Mouse (Mus musculus) lung, postnatal 0 days (tissue): ENCODE data around the gene Slc24a3. TPM values are rescaled to one million over a fixed set of nuclear protein-coding genes. Genes with fewer than 3 reads are reported as not detected.
A peak's percentile ranks its signal among the peaks of the same experiment; 100 is the strongest.

Experiments used
- ATAC-seq: fragments of 200-750 bp; cut with Nextera tagmentation; 2 replicates; pipeline ENCODE4 v1.8.0; 2017; ENCODE audit warnings: moderate library complexity
- DNase-seq: peaks from one replicate; pipeline ENCODE4 v3.0.0-alpha.2; 2016; ENCODE audit warnings: low spot score
- H3K27ac ChIP-seq: fragments of 300-500 bp; sonication (generic); 2 replicates; pipeline ENCODE4 v1.5.1; 2014; ENCODE audit warnings: antibody characterized with exemption, mild to moderate bottlenecking, low read length, mixed read lengths
- H3K27me3 ChIP-seq: fragments of 300-500 bp; sonication (generic); replicated peaks from 2 replicates; pipeline ENCODE4 v1.6.1; 2014; ENCODE audit warnings: low read length, mixed read lengths; ENCODE audit not compliant: insufficient read depth
- H3K36me3 ChIP-seq: fragments of 300-500 bp; sonication (generic); 2 replicates; pipeline ENCODE4 v1.6.1; 2014; ENCODE audit warnings: low read length, mixed read lengths; ENCODE audit not compliant: insufficient read depth
- H3K4me1 ChIP-seq: fragments of 300-500 bp; sonication (generic); 2 replicates; pipeline ENCODE4 v1.6.1; 2014; ENCODE audit warnings: antibody characterized with exemption, low read depth, low read length, mixed read lengths; ENCODE audit not compliant: insufficient read depth
- H3K4me2 ChIP-seq: fragments of 300-500 bp; sonication (generic); replicated peaks from 2 replicates; pipeline ENCODE4 v1.6.1; 2014; ENCODE audit warnings: low read depth, mild to moderate bottlenecking, low read length, moderate library complexity, mixed read lengths
- H3K4me3 ChIP-seq: fragments of 300-500 bp; sonication (generic); 2 replicates; pipeline ENCODE4 v1.5.1; 2014; ENCODE audit warnings: low read depth, low read length
- H3K9ac ChIP-seq: fragments of 300-500 bp; sonication (generic); replicated peaks from 2 replicates; pipeline ENCODE4 v1.6.1; 2014; ENCODE audit warnings: low read depth, mild to moderate bottlenecking
- H3K9me3 ChIP-seq: fragments of 300-500 bp; sonication (generic); 2 replicates; pipeline ENCODE4 v1.6.1; 2016; ENCODE audit warnings: low read length, mixed read lengths
- CTCF ChIP-seq: IDR thresholded peaks from 2 replicates; pipeline ENCODE4 v1.5.1; 2016; ENCODE audit warnings: antibody characterized with exemption, mild to moderate bottlenecking
- EP300 ChIP-seq: IDR thresholded peaks from 2 replicates; pipeline ENCODE4 v1.6.1; 2016; ENCODE audit warnings: antibody characterized with exemption, mild to moderate bottlenecking, control low read depth
- WGBS: fragments of 180-500 bp; shearing (Covaris S2); extraction: QIAGEN DNeasy Blood & Tissue Kit; methylation state at CpG from one replicate; pipeline ENCODE4 v1.1.7; 2014; 5-methylcytosine and 5-hydroxymethylcytosine counted together
- polyA plus RNA-seq: library from polyadenylated mRNA; unstranded; fragments of >200 nt; fragmentation: Nextera tagmentation; extraction: Ambion mirVana; gene quantifications from 2 replicates; pipeline ENCODE4 v1.2.1, GENCODE M21; 2015

Slc24a3 gene
- polyA plus RNA-seq, 1 experiment from 2014 or later = 2.3 TPM

- ATAC-seq = no peak
- 40% methylated on average over 2 of the region's 2 CpGs for WGBS
- Histone ChIP-seq H3K4me1 (no peaks in the 10 kb centered on the region), H3K9ac (no peak overlapping the region), H3K4me2 (no peak overlapping the region), H3K27ac (no peak overlapping the region), H3K9me3 (no peaks in the 10 kb centered on the region), H3K4me3 (no peak overlapping the region), H3K36me3 (no peaks in the 10 kb centered on the region), H3K27me3 (no peaks in the 10 kb centered on the region)
- no peak for DNase-seq
- no peak for TF ChIP-seq EP300
- TF ChIP-seq CTCF = no peak
Measured at GRCm38 (mm10) chr2:145188828-145189227, 21.3 kb downstream of the Slc24a3 start.

- Histone ChIP-seq H3K9ac (no peak overlapping the region), H3K27ac (no peak overlapping the region), H3K9me3 (no peaks in the 10 kb centered on the region), H3K4me3 (no peak overlapping the region), H3K4me2 (no peak overlapping the region), H3K4me1 (no peaks in the 10 kb centered on the region), H3K36me3 (no peaks in the 10 kb centered on the region), H3K27me3 (no peaks in the 10 kb centered on the region)
- DNase-seq = no peak
- 63% methylated on average over 3 of the region's 3 CpGs for WGBS
- no peak for ATAC-seq
- TF ChIP-seq EP300 (no peak), CTCF (0 out of 2 replicates have a peak, but pooled peaks have one; percentile 4)
Measured at GRCm38 (mm10) chr2:145196043-145196442, 28.5 kb downstream of the Slc24a3 start.

- no peaks in the 10 kb centered on the region for H3K36me3 ChIP-seq
- WGBS = 71% methylated on average over 7 of the region's 7 CpGs
- no peaks in the 10 kb centered on the region for H3K27me3 ChIP-seq
- TF ChIP-seq CTCF (no peak), EP300 (no peak)
- no peak overlapping the region for H3K27ac ChIP-seq
- H3K9me3 ChIP-seq = no peaks in the 10 kb centered on the region
- peak; percentile 41 for DNase-seq
- H3K4me2 ChIP-seq = no peak overlapping the region
- ATAC-seq = no peak
- H3K4me1 ChIP-seq = no peaks in the 10 kb centered on the region
- no peak overlapping the region for H3K4me3 ChIP-seq
- H3K9ac ChIP-seq = no peak overlapping the region
Measured at GRCm38 (mm10) chr2:145196501-145197042, 29.0 kb downstream of the Slc24a3 start.

GRCm38 (mm10) chr2:145197076-145197475, 29.5 kb downstream of the Slc24a3 start:
- no peak overlapping the region for H3K4me2 ChIP-seq
- TF ChIP-seq CTCF = no peak
- no peak for TF ChIP-seq EP300
- H3K4me3 ChIP-seq = no peak overlapping the region
- WGBS = 81% methylated on average over 4 of the region's 4 CpGs
- H3K27me3 ChIP-seq = no peaks in the 10 kb centered on the region
- DNase-seq = no peak
- H3K9me3 ChIP-seq = no peaks in the 10 kb centered on the region
- no peak overlapping the region for H3K27ac ChIP-seq
- no peaks in the 10 kb centered on the region for H3K36me3 ChIP-seq
- no peak for ATAC-seq
- no peak overlapping the region for H3K9ac ChIP-seq
- no peaks in the 10 kb centered on the region for H3K4me1 ChIP-seq

GRCm38 (mm10) chr2:145213587-145213986, 46.0 kb downstream of the Slc24a3 start:
- Histone ChIP-seq H3K4me2 (no peak overlapping the region), H3K4me1 (no peaks in the 10 kb centered on the region), H3K27ac (no peak overlapping the region), H3K9ac (no peak overlapping the region), H3K9me3 (no peaks in the 10 kb centered on the region), H3K27me3 (no peaks in the 10 kb centered on the region), H3K36me3 (no peaks in the 10 kb centered on the region), H3K4me3 (no peak overlapping the region)
- no peak for TF ChIP-seq EP300
- no peak for TF ChIP-seq CTCF
- DNase-seq = no peak
- WGBS = 94% methylated on average over 11 of the region's 11 CpGs
- no peak for ATAC-seq

GRCm38 (mm10) chr2:145214086-145214831, 46.7 kb downstream of the Slc24a3 start:
- Histone ChIP-seq H3K4me3 (no peak overlapping the region), H3K4me1 (no peaks in the 10 kb centered on the region), H3K4me2 (no peak overlapping the region), H3K27ac (no peak overlapping the region), H3K9ac (no peak overlapping the region), H3K27me3 (no peaks in the 10 kb centered on the region), H3K9me3 (no peaks in the 10 kb centered on the region), H3K36me3 (no peaks in the 10 kb centered on the region)
- ATAC-seq (no peak), DNase-seq (no peak)
- 79% methylated on average over 8 of the region's 8 CpGs for WGBS
- TF ChIP-seq CTCF (no peak), EP300 (no peak)
